Mouse (Mus musculus): Measurements from ENCODE around the gene Sdhc. TPM values are rescaled to one million over a fixed set of nuclear protein-coding genes. Genes with fewer than 3 reads are reported as not detected.
"Not testable (repeated sequence)": the region's sequence is repeated elsewhere in the genome, so short reads cannot be mapped to it uniquely, and the experiment has no call there.

The Sdhc gene
- total and polyA plus RNA-seq, 2 experiments from 2014 or later, result 263 to 313 TPM

- Histone ChIP-seq H3K4me3 (ENCODE audit: low read depth, low read length) (peak overlapping the region; percentile 52), H3K9me3 (ENCODE audit: low read length) (no peaks in the 10 kb centered on the region), H3K27ac (ENCODE audit: low read depth, low read length) (no peak overlapping the region), H3K4me1 (ENCODE audit: insufficient read depth, low read length) (no peaks in the 10 kb centered on the region), H3K36me3 (ENCODE audit: insufficient read depth, low read length) (no peaks in the 10 kb centered on the region), H3K4me2 (ENCODE audit: low read depth, low read length, poor library complexity, severe bottlenecking) (peak overlapping the region; percentile 74), H3K9ac (replicated peaks; ENCODE audit: low read length, poor library complexity, severe bottlenecking) (peak overlapping the region; percentile 54), H3K27me3 (ENCODE audit: insufficient read depth, low read length) (0 out of 2 replicates have a peak, but pooled peaks cover 4% of the 10 kb centered on the region)
- no peak for TF ChIP-seq CTCF (IDR thresholded peaks at IDR 0.05)
- no peak for ATAC-seq (ENCODE audit: low FRiP score)
- under 1% methylated on average over 26 of the region's 26 CpGs for WGBS
- DNase-seq (ENCODE audit: low spot score), result no peak
Measured at GRCm38 (mm10) chr1:171085718-171086117, 64.7 kb downstream of the Sdhc start.

GRCm38 (mm10) chr1:171081512-171082231 lies 68.7 kb downstream of the Sdhc start:
- 37% methylated on average over 7 of the region's 17 CpGs for WGBS
- H3K9ac ChIP-seq (replicated peaks; ENCODE audit: low read length, poor library complexity, severe bottlenecking); H3K4me3 ChIP-seq (ENCODE audit: low read depth, low read length); H3K27ac ChIP-seq (ENCODE audit: low read depth, low read length); H3K4me1 ChIP-seq (ENCODE audit: insufficient read depth, low read length); H3K36me3 ChIP-seq (ENCODE audit: insufficient read depth, low read length); H3K27me3 ChIP-seq (ENCODE audit: insufficient read depth, low read length); DNase-seq (ENCODE audit: low spot score); H3K9me3 ChIP-seq (ENCODE audit: low read length); H3K4me2 ChIP-seq (ENCODE audit: low read depth, low read length, poor library complexity, severe bottlenecking): not testable (repeated sequence)
- peak; percentile 4; the same call in 1 of the 2 replicates for ATAC-seq (ENCODE audit: low FRiP score)

DNA sequence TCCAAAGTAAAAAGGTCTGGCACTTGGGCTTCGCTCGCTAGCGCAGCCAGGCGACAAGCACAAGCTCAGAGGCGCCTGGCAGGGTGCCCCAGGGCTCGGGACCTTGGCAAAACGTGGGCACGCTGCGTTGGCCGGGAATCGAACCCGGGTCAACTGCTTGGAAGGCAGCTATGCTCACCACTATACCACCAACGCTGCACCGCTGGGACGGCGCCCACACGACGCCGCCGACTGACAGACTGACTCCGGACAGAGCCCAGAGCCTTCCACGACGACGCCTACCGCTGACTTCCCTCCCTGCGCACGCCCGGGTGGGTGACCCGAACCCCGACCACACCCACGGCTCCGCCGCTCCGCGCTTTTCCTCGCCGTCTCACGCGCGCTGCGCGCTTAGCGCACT lies 70.6 kb downstream of the Sdhc start:
- no CpG with 5 or more reads among the region's 43 CpGs for WGBS
- H3K4me2 ChIP-seq (ENCODE audit: low read depth, low read length, poor library complexity, severe bottlenecking); H3K4me1 ChIP-seq (ENCODE audit: insufficient read depth, low read length); H3K27ac ChIP-seq (ENCODE audit: low read depth, low read length); H3K4me3 ChIP-seq (ENCODE audit: low read depth, low read length); H3K27me3 ChIP-seq (ENCODE audit: insufficient read depth, low read length); H3K36me3 ChIP-seq (ENCODE audit: insufficient read depth, low read length); H3K9me3 ChIP-seq (ENCODE audit: low read length); DNase-seq (ENCODE audit: low spot score); H3K9ac ChIP-seq (replicated peaks; ENCODE audit: low read length, poor library complexity, severe bottlenecking): not testable (repeated sequence)
- peak; percentile 35 for ATAC-seq (ENCODE audit: low FRiP score)

DNA sequence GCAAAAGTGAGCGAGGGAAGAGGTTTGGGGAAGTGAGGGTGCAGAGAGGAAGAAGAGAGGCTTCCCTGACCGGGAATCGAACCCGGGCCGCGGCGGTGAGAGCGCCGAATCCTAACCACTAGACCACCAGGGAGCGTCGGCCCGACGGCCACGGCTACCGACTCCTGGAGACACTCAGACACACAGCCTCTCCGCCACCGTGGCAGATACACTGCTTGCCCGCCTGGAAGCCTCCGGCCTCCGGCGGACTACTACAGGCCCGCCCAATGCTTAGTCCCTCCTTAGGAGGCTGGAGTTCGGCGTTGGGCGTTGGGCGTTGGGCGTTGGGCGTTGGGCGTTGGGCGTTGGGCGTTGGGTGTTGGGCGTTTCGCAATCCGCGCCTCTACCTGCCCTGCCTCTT lies 71.1 kb downstream of the Sdhc start:
- not testable (repeated sequence) for H3K36me3 ChIP-seq (ENCODE audit: insufficient read depth, low read length); H3K9me3 ChIP-seq (ENCODE audit: low read length); H3K4me2 ChIP-seq (ENCODE audit: low read depth, low read length, poor library complexity, severe bottlenecking); H3K27me3 ChIP-seq (ENCODE audit: insufficient read depth, low read length); H3K4me3 ChIP-seq (ENCODE audit: low read depth, low read length); H3K9ac ChIP-seq (replicated peaks; ENCODE audit: low read length, poor library complexity, severe bottlenecking); H3K4me1 ChIP-seq (ENCODE audit: insufficient read depth, low read length); DNase-seq (ENCODE audit: low spot score); H3K27ac ChIP-seq (ENCODE audit: low read depth, low read length)
- peak; percentile 29 for ATAC-seq (ENCODE audit: low FRiP score)
- 0% methylated on average over 1 of the region's 35 CpGs for WGBS

GRCm38 (mm10) chr1:171078419-171078818 lies 72.0 kb downstream of the Sdhc start:
- not testable (repeated sequence) for H3K9ac ChIP-seq (replicated peaks; ENCODE audit: low read length, poor library complexity, severe bottlenecking); DNase-seq (ENCODE audit: low spot score); H3K27me3 ChIP-seq (ENCODE audit: insufficient read depth, low read length); H3K36me3 ChIP-seq (ENCODE audit: insufficient read depth, low read length); ATAC-seq (ENCODE audit: low FRiP score); H3K4me1 ChIP-seq (ENCODE audit: insufficient read depth, low read length); H3K9me3 ChIP-seq (ENCODE audit: low read length); H3K27ac ChIP-seq (ENCODE audit: low read depth, low read length)
- Histone ChIP-seq H3K4me3 (ENCODE audit: low read depth, low read length) (peak overlapping the region; percentile 19), H3K4me2 (ENCODE audit: low read depth, low read length, poor library complexity, severe bottlenecking) (peak overlapping the region; percentile 32; the same call in 1 of the 2 replicates)
- 19% methylated on average over 11 of the region's 12 CpGs for WGBS

- H3K27me3 ChIP-seq (ENCODE audit: insufficient read depth, low read length); DNase-seq (ENCODE audit: low spot score); H3K36me3 ChIP-seq (ENCODE audit: insufficient read depth, low read length); H3K9ac ChIP-seq (replicated peaks; ENCODE audit: low read length, poor library complexity, severe bottlenecking); H3K4me1 ChIP-seq (ENCODE audit: insufficient read depth, low read length); H3K27ac ChIP-seq (ENCODE audit: low read depth, low read length); H3K9me3 ChIP-seq (ENCODE audit: low read length): not testable (repeated sequence)
- Histone ChIP-seq H3K4me2 (ENCODE audit: low read depth, low read length, poor library complexity, severe bottlenecking) (peak overlapping the region; percentile 35), H3K4me3 (ENCODE audit: low read depth, low read length) (peak overlapping the region; percentile 19)
- ATAC-seq (ENCODE audit: low FRiP score), result peak; percentile 22
- 3% methylated on average over 12 of the region's 27 CpGs for WGBS
Measured at GRCm38 (mm10) chr1:171077955-171078354, 72.4 kb downstream of the Sdhc start.

- H3K27me3 ChIP-seq (ENCODE audit: insufficient read depth, low read length); H3K27ac ChIP-seq (ENCODE audit: low read depth, low read length); H3K36me3 ChIP-seq (ENCODE audit: insufficient read depth, low read length); H3K9me3 ChIP-seq (ENCODE audit: low read length); H3K4me2 ChIP-seq (ENCODE audit: low read depth, low read length, poor library complexity, severe bottlenecking); H3K9ac ChIP-seq (replicated peaks; ENCODE audit: low read length, poor library complexity, severe bottlenecking); H3K4me1 ChIP-seq (ENCODE audit: insufficient read depth, low read length); H3K4me3 ChIP-seq (ENCODE audit: low read depth, low read length); ATAC-seq (ENCODE audit: low FRiP score); DNase-seq (ENCODE audit: low spot score): not testable (repeated sequence)
- 32% methylated on average over 5 of the region's 5 CpGs for WGBS
Measured at GRCm38 (mm10) chr1:171077192-171077591, 73.2 kb downstream of the Sdhc start.

Measured in midbrain, postnatal 0 days (tissue).